Mouse (Mus musculus) intestine, embryonic 16.5 days (tissue): Measurements from ENCODE around the gene Ints3. TPM values are rescaled to one million over a fixed set of nuclear protein-coding genes. Genes with fewer than 3 reads are reported as not detected.

Source experiments
- ATAC-seq: fragments of 200-750 bp; cut with Nextera tagmentation; 2 replicates; pipeline ENCODE4 v1.8.0; 2017; ENCODE audit warnings: moderate TSS enrichment, moderate library complexity
- H3K27ac ChIP-seq: fragments of 300-500 bp; sonication (generic); 2 replicates; pipeline ENCODE4 v1.5.1; 2014; ENCODE audit warnings: mild to moderate bottlenecking, low read length
- H3K27me3 ChIP-seq: fragments of 300-500 bp; sonication (generic); replicated peaks from 2 replicates; pipeline ENCODE4 v1.6.1; 2014; ENCODE audit warnings: low read length, control low read depth, mixed read lengths; ENCODE audit not compliant: control insufficient read depth, insufficient read depth
- H3K36me3 ChIP-seq: fragments of 300-500 bp; sonication (generic); 2 replicates; pipeline ENCODE4 v1.6.1; 2014; ENCODE audit warnings: low read length, control low read depth; ENCODE audit not compliant: control insufficient read depth, insufficient read depth
- H3K4me1 ChIP-seq: fragments of 300-500 bp; sonication (generic); 2 replicates; pipeline ENCODE4 v1.6.1; 2014; ENCODE audit warnings: low read length, control low read depth, mixed read lengths; ENCODE audit not compliant: control insufficient read depth, insufficient read depth
- H3K4me2 ChIP-seq: fragments of 300-500 bp; sonication (generic); 2 replicates; pipeline ENCODE4 v1.6.1; 2014; ENCODE audit warnings: low read depth, low read length, control low read depth
- H3K4me3 ChIP-seq: fragments of 300-500 bp; sonication (generic); 2 replicates; pipeline ENCODE4 v1.5.1; 2014; ENCODE audit warnings: mild to moderate bottlenecking, low read length
- H3K9ac ChIP-seq: fragments of 300-500 bp; sonication (generic); 2 replicates; pipeline ENCODE4 v1.6.1; 2014; ENCODE audit warnings: low read depth, low read length
- H3K9me3 ChIP-seq: fragments of 300-500 bp; sonication (generic); 2 replicates; pipeline ENCODE4 v1.6.1; 2016; ENCODE audit warnings: low read length, control low read depth; ENCODE audit not compliant: control insufficient read depth
- WGBS: fragments of 180-500 bp; shearing (Covaris S2); extraction: QIAGEN DNeasy Blood & Tissue Kit; methylation state at CpG from one replicate; pipeline ENCODE4 v1.1.7; 2014; 5-methylcytosine and 5-hydroxymethylcytosine counted together
- polyA plus RNA-seq: library from polyadenylated mRNA; unstranded; fragments of >200 nt; fragmentation: Nextera tagmentation; extraction: Ambion mirVana; gene quantifications from 2 replicates; pipeline ENCODE4 v1.2.1, GENCODE M21; 2015

Ints3 gene
- 20.2 and 22.1 TPM in 2 replicates for polyA plus RNA-seq

- peaks cover 29% of the 10 kb centered on the region for H3K4me1 ChIP-seq
- no peaks in the 10 kb centered on the region for H3K36me3 ChIP-seq
- WGBS, result under 1% methylated on average over 52 of the region's 52 CpGs
- ATAC-seq, result peak; percentile 99
- peak within 1 kb of the TSS; percentile 65 for H3K4me3 ChIP-seq
- H3K9ac ChIP-seq, result peak within 1 kb of the TSS; percentile 90
- peak within 1 kb of the TSS; percentile 95 for H3K27ac ChIP-seq
- H3K9me3 ChIP-seq, result no peaks in the 10 kb centered on the region
- H3K4me2 ChIP-seq, result peak within 1 kb of the TSS; percentile 81
- H3K27me3 ChIP-seq, result no peaks in the 10 kb centered on the region
Measured at GRCm38 (mm10) chr3:90433381-90434020, at the start of gene Ints3. Gene Ints3 (minus strand): TSS chr3:90433622.

- Histone ChIP-seq H3K27ac (peak within 1 kb of the TSS; percentile 93), H3K4me2 (peak within 1 kb of the TSS; percentile 69), H3K36me3 (peaks cover 7% of the 10 kb centered on the region; the same call in 1 of the 2 replicates), H3K27me3 (no peaks in the 10 kb centered on the region), H3K4me1 (peaks cover 4% of the 10 kb centered on the region), H3K4me3 (peak within 1 kb of the TSS; percentile 92), H3K9me3 (no peaks in the 10 kb centered on the region), H3K9ac (peak within 1 kb of the TSS; percentile 96)
- 0% methylated on average over 45 of the region's 45 CpGs for WGBS
- peak; percentile 99 for ATAC-seq
Measured at GRCm38 (mm10) chr3:90475831-90476611, 42.6 kb upstream of the Ints3 start, which contains the start of gene Ilf2. Gene Ilf2 (plus strand): TSS chr3:90476126.

GRCm38 (mm10) chr3:90475151-90475830 is 41.9 kb upstream of the Ints3 start:
- Histone ChIP-seq H3K4me2 (peak overlapping the region; percentile 46), H3K9ac (no peak overlapping the region), H3K4me1 (peaks cover 4% of the 10 kb centered on the region), H3K36me3 (0 out of 2 replicates have a peak, but pooled peaks cover 4% of the 10 kb centered on the region), H3K27ac (no peak overlapping the region), H3K27me3 (no peaks in the 10 kb centered on the region), H3K4me3 (peak overlapping the region; percentile 40), H3K9me3 (no peaks in the 10 kb centered on the region)
- 35% methylated on average over 15 of the region's 16 CpGs for WGBS
- ATAC-seq, result peak; percentile 26

- no peaks in the 10 kb centered on the region for H3K27me3 ChIP-seq
- no peak for ATAC-seq
- no peaks in the 10 kb centered on the region for H3K9me3 ChIP-seq
- no peak overlapping the region for H3K4me3 ChIP-seq
- 24% methylated on average over 3 of the region's 3 CpGs for WGBS
- peaks cover 2% of the 10 kb centered on the region for H3K4me1 ChIP-seq
- no peak overlapping the region for H3K9ac ChIP-seq
- H3K4me2 ChIP-seq, result no peak overlapping the region
- H3K27ac ChIP-seq, result no peak overlapping the region
- no peaks in the 10 kb centered on the region for H3K36me3 ChIP-seq
Measured at GRCm38 (mm10) chr3:90472213-90472612, 38.8 kb upstream of the Ints3 start.

GRCm38 (mm10) chr3:90467618-90468300 is 34.3 kb upstream of the Ints3 start:
- 96% methylated on average over 10 of the region's 10 CpGs for WGBS
- Histone ChIP-seq H3K27me3 (peaks cover 29% of the 10 kb centered on the region), H3K9ac (no peak overlapping the region), H3K4me1 (peaks cover 13% of the 10 kb centered on the region; the same call in 1 of the 2 replicates), H3K9me3 (no peaks in the 10 kb centered on the region), H3K36me3 (no peaks in the 10 kb centered on the region), H3K27ac (no peak overlapping the region), H3K4me2 (no peak overlapping the region), H3K4me3 (no peak overlapping the region)
- ATAC-seq, result no peak

- peak; percentile 37 for ATAC-seq
- peak overlapping the region; percentile 64 for H3K4me3 ChIP-seq
- no peaks in the 10 kb centered on the region for H3K36me3 ChIP-seq
- H3K4me1 ChIP-seq, result peaks cover 13% of the 10 kb centered on the region; the same call in 1 of the 2 replicates
- H3K9me3 ChIP-seq, result no peaks in the 10 kb centered on the region
- H3K4me2 ChIP-seq, result peak overlapping the region; percentile 85
- no peak overlapping the region for H3K27ac ChIP-seq
- WGBS, result under 1% methylated on average over 15 of the region's 15 CpGs
- peaks cover 35% of the 10 kb centered on the region for H3K27me3 ChIP-seq
- peak overlapping the region; percentile 66; the same call in 1 of the 2 replicates for H3K9ac ChIP-seq
Measured at GRCm38 (mm10) chr3:90466311-90466766, 32.9 kb upstream of the Ints3 start.

GRCm38 (mm10) chr3:90465686-90466310 is 32.4 kb upstream of the Ints3 start, which contains the start of gene Npr1:
Gene Npr1 (minus strand): TSS chr3:90465866.
- no peak within 1 kb of the TSS for H3K27ac ChIP-seq

GRCm38 (mm10) chr3:90465081-90465685 is 31.8 kb upstream of the Ints3 start:
- peaks cover 13% of the 10 kb centered on the region; the same call in 1 of the 2 replicates for H3K4me1 ChIP-seq
- H3K27me3 ChIP-seq, result peaks cover 35% of the 10 kb centered on the region
- H3K4me2 ChIP-seq, result peak overlapping the region; percentile 85
- no peak overlapping the region for H3K27ac ChIP-seq
- WGBS, result under 1% methylated on average over 75 of the region's 75 CpGs
- peak; percentile 41 for ATAC-seq
- peak overlapping the region; percentile 64 for H3K4me3 ChIP-seq
- no peaks in the 10 kb centered on the region for H3K9me3 ChIP-seq
- H3K36me3 ChIP-seq, result no peaks in the 10 kb centered on the region
- peak overlapping the region; percentile 66 for H3K9ac ChIP-seq

More at GRCm38 (mm10) chr3:90465686-90466310, 32.4 kb upstream of the Ints3 start, which contains the start of gene Npr1:
- peak within 1 kb of the TSS; percentile 85 for H3K4me2 ChIP-seq
- H3K9ac ChIP-seq, result peak within 1 kb of the TSS; percentile 66
- H3K9me3 ChIP-seq, result no peaks in the 10 kb centered on the region
- no peaks in the 10 kb centered on the region for H3K36me3 ChIP-seq
- ATAC-seq, result peak; percentile 46
- peaks cover 35% of the 10 kb centered on the region for H3K27me3 ChIP-seq
- peak within 1 kb of the TSS; percentile 64 for H3K4me3 ChIP-seq
- 0% methylated on average over 33 of the region's 49 CpGs for WGBS
- peaks cover 13% of the 10 kb centered on the region; the same call in 1 of the 2 replicates for H3K4me1 ChIP-seq
